ENCODE assay signal across 15 mouse cellular contexts in genomic region chr13:10187926-10188325, GRCm38 (mm10).
DNase-seq lines count a peak whose midpoint lies in the region.
"Had no signal": no experiment of that assay in that cellular context is flagged by ENCODE, and none has a peak within 500 bp of the region (broad histone marks: within the 10 kb centered on the region; RNA-seq: fewer than 3 reads in every experiment).

No protein-coding gene starts in this region.

- DNase-seq in left cerebral cortex, postnatal 14 days (ENCODE audit: low spot score in 2 of 2) = peak; percentile 45 to 59
- DNase-seq in left cerebral cortex, adult 9 months (ENCODE audit: low spot score in 2 of 2) = no peak
- peak; percentile 12 for DNase-seq in right cerebral cortex, postnatal 14 days
- no peak for DNase-seq in right cerebral cortex, adult 2 months (ENCODE audit: low spot score in 2 of 2)
- DNase-seq in brain, embryonic 18.5 days (ENCODE audit: low read depth, low spot score) = peak; percentile 28
- no peak for DNase-seq in urinary bladder, postnatal 36 days (ENCODE audit: low spot score in 2 of 2)
- no peak for DNase-seq in spleen, postnatal 4 days (ENCODE audit: low spot score in 2 of 2)
- DNase-seq: adrenal gland, adult 2 months; adrenal gland, postnatal 25 days; cerebellum, adult 18-20 months; cerebellum, adult 9-11 months; cerebellum, postnatal 36 days; gastrocnemius, postnatal 10 days; heart, adult 2 months; heart, postnatal 14 days had no signal

- intact Hi-C loops in left cerebral cortex, postnatal 14 days (cut with DNase I) = no loop called here

Comparison
In these comparisons a context has a peak if more than half of its experiments do, and no peak if none do; other contexts are left out.
1. DNase-seq: peak in left cerebral cortex, postnatal 14 days (2 of 2), right cerebral cortex, postnatal 14 days (single experiment) and brain, embryonic 18.5 days (single experiment); none in left cerebral cortex, adult 9 months (0 of 2), right cerebral cortex, adult 2 months (0 of 2), urinary bladder, postnatal 36 days (0 of 2) and spleen, postnatal 4 days (0 of 2).